Mouse (Mus musculus) thymus, postnatal 25 days (tissue): ENCODE results near the gene Crx.

Experiments used
- DNase-seq: peaks from one replicate; pipeline ENCODE4 v3.0.0; 2022

Crx gene

GRCm38 (mm10) chr7:15839578-15839977, 40.2 kb downstream of the Crx start, which contains the start of gene Obox6:
TSS of gene Obox6 (minus strand) at chr7:15839678.
- DNase-seq, result no peak
